Mouse (Mus musculus): ENCODE measurements around the gene Gm43720.
A peak's percentile ranks its signal among the peaks of the same experiment; 100 is the strongest.

The Gm43720 gene

DNA sequence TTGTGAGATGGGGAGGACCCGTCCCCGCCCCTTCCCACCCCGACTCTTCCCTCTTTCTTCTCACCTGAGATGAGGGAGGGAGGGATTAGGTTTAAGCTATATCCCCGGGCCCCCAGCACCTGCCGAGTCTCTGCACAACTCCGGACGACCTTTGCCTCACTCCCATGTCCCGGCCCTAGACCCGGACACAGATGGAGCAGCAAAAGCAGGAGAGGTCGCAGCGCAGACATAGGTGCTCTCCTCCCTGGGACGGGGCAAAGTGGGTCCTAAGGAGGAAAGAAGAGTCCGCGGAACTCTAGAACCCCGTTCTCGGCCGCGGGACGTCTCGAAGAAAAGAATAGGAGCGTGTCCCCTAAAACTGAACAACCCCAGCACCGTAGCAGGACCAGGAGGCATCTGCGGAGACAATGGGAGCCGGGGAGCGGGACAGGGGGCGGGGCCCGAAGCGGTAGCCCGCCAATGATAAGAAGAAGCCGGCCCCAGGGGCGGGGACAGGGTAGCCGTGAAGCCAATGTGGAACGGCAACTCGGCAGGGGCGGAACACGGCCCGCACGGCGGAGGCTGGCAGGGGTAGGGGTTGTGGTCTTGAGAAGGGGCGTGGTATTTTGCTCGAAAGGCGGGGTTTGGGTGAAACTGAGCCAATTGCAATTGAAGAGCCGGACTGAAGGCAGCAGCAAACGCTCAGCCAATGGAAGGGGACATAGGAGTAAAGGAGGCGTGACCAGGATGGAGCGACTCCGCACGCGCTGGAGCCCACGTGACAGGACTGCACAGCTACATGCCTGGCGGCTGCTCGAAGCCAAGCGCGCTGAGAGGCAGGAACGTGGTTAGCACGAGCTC, at the start of gene Gm43720, which contains the start of the genes Gpc2 and Stag3:
Gene Gm43720 (minus strand): TSS at position 374 of the 840 bp plus-strand sequence.
Gene Gpc2 (minus strand): TSS at position 421 of the 840 bp plus-strand sequence.
Gene Stag3 (plus strand): TSS at position 656 of the 840 bp plus-strand sequence.
- DNase-seq = peak; percentile 91

DNA sequence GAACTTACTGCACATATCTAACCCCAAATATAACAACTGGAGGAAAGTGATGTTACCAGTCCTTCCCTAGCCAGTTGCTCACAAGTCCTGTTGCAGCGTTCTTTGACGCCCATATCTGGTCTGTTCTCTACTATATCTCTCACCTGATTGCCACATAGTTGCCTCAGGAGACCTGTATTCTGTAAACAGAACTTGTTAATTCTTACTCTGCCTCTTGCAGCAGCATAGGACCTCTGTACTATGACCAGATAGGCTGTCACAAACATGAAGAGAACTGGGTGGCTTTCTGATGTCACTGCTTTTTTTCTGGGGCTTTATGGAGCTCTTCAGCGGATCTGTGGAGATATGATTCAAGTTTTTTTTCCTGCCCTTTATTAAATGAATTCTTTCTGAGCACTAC, 33.0 kb upstream of the Gm43720 start:
- DNase-seq = no peak

- no peak for DNase-seq
These were observed 19.9 kb upstream of the Gm43720 start for GRCm38 (mm10) chr5:138299613-138300012.

- no peak for DNase-seq
These were observed 14.4 kb upstream of the Gm43720 start for GRCm38 (mm10) chr5:138294158-138294557.

DNA sequence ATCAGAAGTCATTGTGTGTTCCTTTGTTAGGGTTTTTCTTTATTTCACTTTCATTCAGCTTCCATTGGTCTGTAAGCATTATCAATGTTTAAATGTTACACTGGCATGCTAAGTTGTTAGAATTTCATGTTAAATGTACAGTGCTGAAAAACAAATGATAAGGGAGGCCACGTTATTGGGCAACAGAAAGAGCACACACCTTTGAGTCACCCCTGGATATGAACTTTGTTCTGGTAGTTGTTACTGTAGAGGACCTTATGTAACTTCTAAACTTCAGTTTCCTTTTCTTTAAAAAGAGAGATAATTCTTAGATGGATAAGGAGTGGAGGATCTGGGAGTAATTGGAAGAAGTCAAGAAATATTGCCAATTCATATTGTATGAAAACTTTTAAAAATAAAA, 11.9 kb upstream of the Gm43720 start:
- DNase-seq = no peak

DNA sequence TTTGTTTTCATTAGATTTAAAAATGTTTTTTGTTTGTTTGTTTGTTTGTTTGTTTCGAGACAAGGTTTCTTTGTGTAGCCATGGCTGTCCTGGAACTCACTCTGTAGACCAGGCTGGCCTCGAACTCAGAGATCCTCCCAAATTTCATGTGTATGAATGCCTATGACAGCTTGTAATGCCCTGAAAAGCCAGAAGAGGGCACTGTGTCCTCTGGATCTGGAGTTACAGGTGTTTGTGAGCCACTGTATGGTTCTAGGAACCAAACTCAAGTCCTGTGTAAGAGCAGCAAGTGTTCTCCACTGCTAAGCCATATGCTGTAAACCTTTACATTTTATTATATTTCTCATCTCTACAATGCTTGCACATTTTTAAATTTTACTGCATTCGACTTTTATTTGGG, 8.1 kb upstream of the Gm43720 start:
- DNase-seq = no peak

DNA sequence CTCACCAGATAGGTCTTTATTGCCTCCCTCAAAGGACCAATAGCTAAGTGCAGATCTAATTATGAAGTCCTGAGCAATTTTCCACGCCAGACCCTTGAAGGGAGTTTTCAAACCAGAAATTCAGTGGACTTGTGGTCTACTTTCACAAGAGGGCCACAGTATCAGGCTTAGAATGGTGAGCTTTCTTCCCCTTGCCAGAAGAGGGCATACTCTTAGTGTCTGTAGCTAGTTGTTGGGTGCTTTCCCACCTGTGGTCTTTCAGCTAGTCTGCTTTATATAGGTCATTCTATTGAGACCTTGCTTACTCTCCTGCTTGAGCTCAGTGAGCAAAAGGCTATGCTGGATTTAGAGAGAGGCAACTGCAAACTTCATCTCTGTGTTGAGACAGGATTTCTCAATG, 3.8 kb upstream of the Gm43720 start:
- DNase-seq = no peak

- DNase-seq = no peak
These were observed 2.0 kb upstream of the Gm43720 start for GRCm38 (mm10) chr5:138281798-138282197.

DNA sequence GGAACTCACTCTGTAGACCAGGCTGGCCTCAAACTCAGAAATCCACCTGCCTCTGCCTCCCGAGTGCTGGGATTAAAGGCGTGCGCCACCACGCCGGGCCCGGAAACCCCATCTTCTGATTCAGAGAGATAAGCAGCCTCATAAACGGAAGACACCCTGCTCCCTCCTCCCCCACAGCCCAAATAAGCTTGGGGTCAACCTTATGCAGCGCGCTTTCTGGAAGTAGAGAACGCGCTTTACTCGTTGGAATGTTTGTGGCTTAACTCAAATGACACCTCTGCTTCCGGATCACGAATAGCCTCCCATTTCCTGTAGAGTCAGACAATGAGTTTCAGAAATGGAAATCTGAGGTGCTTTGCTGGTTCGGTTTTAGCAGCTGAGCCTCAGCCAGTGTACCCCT, 1.1 kb upstream of the Gm43720 start:
- DNase-seq = no peak

GRCm38 (mm10) chr5:138280425-138280768, 639 bp upstream of the Gm43720 start:
- no peak for DNase-seq

- DNase-seq = no peak
These were observed 1.8 kb downstream of the Gm43720 start for GRCm38 (mm10) chr5:138277994-138278393.

DNA sequence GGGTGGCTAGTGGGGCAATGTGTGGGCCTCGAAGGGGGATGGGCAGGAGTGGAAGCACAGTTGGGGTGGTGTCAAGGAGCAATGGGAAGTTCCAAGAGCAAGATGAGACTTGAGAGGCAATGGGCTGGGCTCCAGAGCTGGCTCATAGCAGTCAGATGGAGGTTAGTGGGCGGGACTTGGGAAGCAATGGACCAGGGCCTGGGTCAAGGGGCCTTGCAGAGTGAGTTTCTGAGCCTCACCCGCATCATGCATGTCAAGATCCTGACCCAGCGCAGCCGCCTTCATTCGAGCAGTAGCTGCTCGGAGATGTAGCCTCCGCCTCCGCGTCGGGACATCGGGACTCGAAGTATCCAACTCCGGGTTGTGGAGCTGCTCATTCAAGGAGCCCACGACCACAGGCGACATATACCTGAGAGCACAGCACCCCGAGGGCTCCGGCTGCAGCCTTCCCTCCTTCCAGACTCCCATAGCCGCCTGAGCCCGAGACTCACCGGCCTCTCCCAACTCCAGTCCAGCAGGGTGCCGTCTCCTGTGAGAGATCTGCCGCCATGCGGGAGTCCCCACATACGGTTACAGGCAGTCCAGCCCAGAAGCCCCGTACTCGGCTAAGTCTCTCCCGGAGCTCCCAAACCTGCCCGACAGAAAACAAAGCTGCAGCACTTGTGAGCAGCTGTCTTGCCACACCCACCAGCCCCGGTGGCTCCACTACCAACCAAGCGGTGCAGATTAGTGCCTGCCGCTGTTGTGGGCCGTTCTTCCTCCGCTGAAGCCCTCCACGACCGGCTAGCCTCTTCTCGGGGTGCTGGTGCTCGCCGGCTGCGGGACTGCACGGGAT, 4.3 kb downstream of the Gm43720 start:
- no peak for DNase-seq

DNA sequence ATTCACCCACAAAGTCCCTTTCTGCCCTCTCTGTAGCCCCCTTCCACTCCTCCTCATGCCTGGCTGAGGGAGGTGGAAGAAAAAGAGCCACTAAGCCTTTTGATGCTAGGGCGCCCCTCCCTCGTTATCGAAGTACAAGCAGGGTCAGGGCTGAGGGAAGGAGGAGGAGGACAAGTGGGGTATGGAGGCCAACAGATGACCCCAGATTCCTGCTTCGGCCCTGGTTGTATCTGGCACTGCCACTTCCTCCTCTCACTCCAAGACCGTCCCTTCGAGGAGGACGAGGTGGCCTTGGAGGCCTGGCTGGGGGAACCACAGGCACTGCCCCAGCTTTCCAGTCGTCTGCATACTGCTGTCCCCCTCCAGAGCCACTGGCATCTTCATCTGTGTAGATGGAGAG, 5.6 kb downstream of the Gm43720 start:
- DNase-seq = no peak

GRCm38 (mm10) chr5:138272409-138272923, 7.3 kb downstream of the Gm43720 start, which contains the start of gene Gal3st4:
TSS of gene Gal3st4 (minus strand) at chr5:138272840.
- DNase-seq = no peak

DNA sequence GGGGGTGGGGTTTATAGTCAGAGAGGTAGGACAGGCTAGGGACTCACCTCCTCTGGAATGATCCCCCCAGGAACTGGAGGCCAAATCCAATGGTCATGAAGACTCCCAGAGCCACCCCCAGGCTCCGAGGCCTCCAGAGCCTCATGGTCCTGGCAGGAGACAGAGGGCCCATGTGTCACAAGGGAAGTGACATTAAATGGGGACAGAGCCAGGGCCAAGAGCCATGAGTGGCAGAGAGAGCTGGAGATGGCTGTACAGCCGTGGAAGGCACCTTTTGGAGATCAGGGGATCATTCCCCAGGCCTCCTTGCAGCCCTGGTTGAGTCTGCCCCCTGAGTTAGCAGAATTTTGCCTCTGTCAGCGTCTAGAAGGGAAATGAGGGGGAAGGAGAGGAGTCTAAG, 8.5 kb downstream of the Gm43720 start:
- no peak for DNase-seq

DNA sequence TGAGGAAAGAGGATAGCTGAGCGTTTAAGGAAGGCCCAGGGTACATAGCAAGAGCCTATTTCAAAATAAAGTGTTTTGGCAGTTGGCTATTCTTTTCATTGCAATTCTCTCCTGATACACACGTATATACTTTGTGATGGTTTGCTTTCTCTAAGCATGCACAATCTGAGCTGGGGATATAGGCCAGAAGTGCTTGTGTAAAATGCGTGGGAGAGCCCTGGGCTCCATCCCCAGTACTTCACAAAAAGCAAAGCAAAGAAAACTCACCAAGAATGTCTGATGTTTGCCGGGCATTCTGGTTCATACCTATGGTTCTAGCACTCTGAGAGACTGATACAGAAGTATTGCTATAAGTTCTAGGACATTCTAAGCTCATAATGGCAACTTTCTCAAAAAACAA, 10.8 kb downstream of the Gm43720 start:
- DNase-seq = no peak

- DNase-seq = no peak
These were observed 12.6 kb downstream of the Gm43720 start for GRCm38 (mm10) chr5:138267114-138267513.

- no peak for DNase-seq
These were observed 14.0 kb downstream of the Gm43720 start for GRCm38 (mm10) chr5:138265712-138266111.

DNA sequence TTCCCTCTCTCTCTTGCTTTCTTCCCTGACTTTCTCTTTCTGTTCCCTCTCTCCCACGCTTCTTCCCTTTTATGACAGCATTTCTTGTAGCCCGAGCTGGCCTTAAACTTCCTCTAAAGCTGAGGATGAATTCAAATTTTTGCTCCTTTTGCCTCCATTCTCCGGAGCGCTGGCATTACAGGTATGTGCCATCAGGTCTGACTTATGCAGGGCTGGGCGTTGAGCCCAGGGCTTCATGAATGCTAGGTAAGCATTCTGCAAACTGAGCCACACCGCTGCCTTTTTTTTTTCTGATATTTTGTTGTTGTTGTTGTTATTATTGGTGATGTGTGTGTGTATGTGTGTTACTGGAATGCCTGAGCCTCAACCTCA, 15.6 kb downstream of the Gm43720 start:
- DNase-seq = no peak

DNA sequence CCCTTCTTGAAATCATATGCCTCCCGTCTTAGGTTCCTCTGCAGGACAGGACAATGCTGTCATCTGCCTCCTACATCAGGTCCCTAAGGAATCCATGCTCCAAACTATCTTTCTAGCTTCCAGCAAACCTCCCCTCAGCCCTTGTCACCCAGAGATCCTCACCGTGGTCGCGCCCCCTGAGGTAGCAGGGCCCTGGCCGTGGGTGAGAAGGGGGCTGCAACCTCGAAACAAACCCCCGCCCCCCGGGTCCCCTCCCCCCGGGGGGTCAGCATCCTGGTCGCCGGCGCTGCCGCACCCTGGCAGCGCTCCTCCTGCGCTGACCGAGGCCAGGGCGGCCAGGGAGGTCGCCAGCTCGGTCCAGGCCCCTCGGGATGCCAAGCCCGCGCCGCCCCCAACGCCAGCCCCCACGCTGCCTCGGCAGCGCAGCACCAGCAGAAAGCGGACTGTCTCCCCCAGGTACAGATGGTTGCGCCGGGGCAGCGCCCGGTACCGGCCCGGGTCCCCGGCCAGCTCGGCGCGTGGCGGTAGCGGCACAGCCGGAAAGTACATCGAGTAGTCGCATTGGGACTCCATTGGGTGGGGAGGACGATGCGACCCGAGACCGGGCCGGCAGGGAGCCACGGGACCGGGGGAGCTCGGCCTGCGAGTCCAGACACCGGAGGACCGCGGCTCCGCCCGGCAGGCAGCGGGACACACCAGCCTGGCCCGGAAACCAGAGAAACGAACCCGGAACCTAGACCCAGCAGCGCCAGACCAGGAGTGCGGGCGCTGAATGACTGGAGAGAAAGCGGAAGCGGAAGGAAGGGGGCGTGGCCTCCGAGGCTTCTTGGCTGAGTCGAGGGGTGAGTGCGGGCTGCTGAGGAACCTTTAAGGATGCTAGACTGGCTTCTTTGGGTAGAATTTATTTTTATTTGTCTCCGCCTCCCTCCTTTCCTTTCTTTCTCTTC, 16.2 kb downstream of the Gm43720 start, which contains the start of gene BC037034:
Gene BC037034 (minus strand): TSS at position 774 of the 947 bp plus-strand sequence.
- peak; percentile 93 for DNase-seq

DNA sequence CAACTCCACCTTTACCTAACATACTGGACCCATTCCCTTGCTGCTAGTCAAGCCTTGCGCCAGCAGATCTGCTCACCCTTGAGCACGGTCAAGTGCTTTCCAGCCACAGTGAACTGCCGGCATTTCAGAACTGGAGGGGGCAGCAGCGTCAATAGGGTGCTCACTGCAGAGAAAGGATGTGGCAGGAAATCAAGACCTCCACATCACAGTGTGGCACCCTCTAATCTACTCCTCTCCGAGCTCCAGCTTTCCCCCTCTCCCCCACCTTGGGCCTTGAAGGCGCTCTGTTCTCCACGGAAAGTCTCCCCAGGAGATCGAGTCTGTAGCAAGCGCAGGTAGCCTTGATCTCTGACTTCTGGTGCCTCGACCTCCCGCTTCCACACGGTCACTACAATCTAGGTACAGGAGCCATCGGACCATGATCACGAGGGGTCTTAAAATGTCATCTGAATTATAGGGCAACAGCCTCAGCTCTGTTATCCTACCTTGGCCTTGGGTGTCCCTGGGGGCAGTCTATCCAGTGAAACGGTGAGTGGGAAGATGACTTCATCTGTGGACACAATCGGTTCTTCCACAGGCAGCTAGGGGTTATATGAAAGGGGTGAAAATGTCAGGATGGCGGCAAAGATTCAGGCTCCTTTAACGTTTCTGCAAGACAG, 17.0 kb downstream of the Gm43720 start:
- no peak for DNase-seq

- no peak for DNase-seq
These were observed 17.8 kb downstream of the Gm43720 start for GRCm38 (mm10) chr5:138262001-138262400.
